Mouse (Mus musculus) intestine, embryonic 16.5 days (tissue): ENCODE results near the gene Ube2g2. TPM values are rescaled to one million over a fixed set of nuclear protein-coding genes. Genes with fewer than 3 reads are reported as not detected.

Experiments used
- ATAC-seq: fragments of 200-750 bp; cut with Nextera tagmentation; 2 replicates; pipeline ENCODE4 v1.8.0; 2017; ENCODE audit warnings: moderate TSS enrichment, moderate library complexity
- H3K27ac ChIP-seq: fragments of 300-500 bp; sonication (generic); 2 replicates; pipeline ENCODE4 v1.5.1; 2014; ENCODE audit warnings: mild to moderate bottlenecking, low read length
- H3K27me3 ChIP-seq: fragments of 300-500 bp; sonication (generic); replicated peaks from 2 replicates; pipeline ENCODE4 v1.6.1; 2014; ENCODE audit warnings: low read length, control low read depth, mixed read lengths; ENCODE audit not compliant: control insufficient read depth, insufficient read depth
- H3K36me3 ChIP-seq: fragments of 300-500 bp; sonication (generic); 2 replicates; pipeline ENCODE4 v1.6.1; 2014; ENCODE audit warnings: low read length, control low read depth; ENCODE audit not compliant: control insufficient read depth, insufficient read depth
- H3K4me1 ChIP-seq: fragments of 300-500 bp; sonication (generic); 2 replicates; pipeline ENCODE4 v1.6.1; 2014; ENCODE audit warnings: low read length, control low read depth, mixed read lengths; ENCODE audit not compliant: control insufficient read depth, insufficient read depth
- H3K4me2 ChIP-seq: fragments of 300-500 bp; sonication (generic); 2 replicates; pipeline ENCODE4 v1.6.1; 2014; ENCODE audit warnings: low read depth, low read length, control low read depth
- H3K4me3 ChIP-seq: fragments of 300-500 bp; sonication (generic); 2 replicates; pipeline ENCODE4 v1.5.1; 2014; ENCODE audit warnings: mild to moderate bottlenecking, low read length
- H3K9ac ChIP-seq: fragments of 300-500 bp; sonication (generic); 2 replicates; pipeline ENCODE4 v1.6.1; 2014; ENCODE audit warnings: low read depth, low read length
- H3K9me3 ChIP-seq: fragments of 300-500 bp; sonication (generic); 2 replicates; pipeline ENCODE4 v1.6.1; 2016; ENCODE audit warnings: low read length, control low read depth; ENCODE audit not compliant: control insufficient read depth
- WGBS: fragments of 180-500 bp; shearing (Covaris S2); extraction: QIAGEN DNeasy Blood & Tissue Kit; methylation state at CpG from one replicate; pipeline ENCODE4 v1.1.7; 2014; 5-methylcytosine and 5-hydroxymethylcytosine counted together
- polyA plus RNA-seq: library from polyadenylated mRNA; unstranded; fragments of >200 nt; fragmentation: Nextera tagmentation; extraction: Ambion mirVana; gene quantifications from 2 replicates; pipeline ENCODE4 v1.2.1, GENCODE M21; 2015

Gene Ube2g2
- polyA plus RNA-seq, 1 experiment from 2014 or later, result 68.6 TPM

DNA sequence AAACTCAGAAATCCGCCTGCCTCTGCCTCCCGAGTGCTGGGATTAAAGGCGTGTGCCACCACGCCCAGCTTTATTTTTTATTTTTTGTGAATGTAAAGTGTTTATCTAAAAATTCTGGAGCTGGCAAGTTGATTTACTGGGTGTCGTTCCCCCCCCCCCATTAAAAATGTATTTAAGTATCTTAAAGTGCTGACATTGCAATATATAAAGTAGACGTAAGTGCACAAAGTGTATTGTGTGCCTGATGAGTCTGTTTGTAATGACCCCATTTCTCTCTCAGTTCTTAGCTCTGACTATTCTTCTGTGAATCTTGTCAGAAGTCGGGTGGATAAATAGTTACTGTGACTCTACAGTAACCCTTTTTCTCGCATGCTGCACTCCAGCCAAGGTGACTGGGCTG, 6.4 kb upstream of the Ube2g2 start:
- Histone ChIP-seq H3K4me2 (no peak overlapping the region), H3K27ac (no peak overlapping the region), H3K9ac (no peak overlapping the region), H3K4me1 (peaks cover 11% of the 10 kb centered on the region), H3K36me3 (peaks cover 23% of the 10 kb centered on the region), H3K27me3 (no peaks in the 10 kb centered on the region), H3K9me3 (no peaks in the 10 kb centered on the region), H3K4me3 (no peak overlapping the region)
- WGBS, result 92% methylated on average over 8 of the region's 8 CpGs
- ATAC-seq, result no peak

GRCm38 (mm10) chr10:77616166-77616565, 5.9 kb upstream of the Ube2g2 start:
- no peak overlapping the region for H3K4me3 ChIP-seq
- peaks cover 11% of the 10 kb centered on the region for H3K4me1 ChIP-seq
- H3K4me2 ChIP-seq, result no peak overlapping the region
- no peak for ATAC-seq
- H3K9ac ChIP-seq, result no peak overlapping the region
- 92% methylated on average over 9 of the region's 9 CpGs for WGBS
- no peak overlapping the region for H3K27ac ChIP-seq
- no peaks in the 10 kb centered on the region for H3K27me3 ChIP-seq
- no peaks in the 10 kb centered on the region for H3K9me3 ChIP-seq
- H3K36me3 ChIP-seq, result peaks cover 19% of the 10 kb centered on the region

GRCm38 (mm10) chr10:77616926-77617325, 5.1 kb upstream of the Ube2g2 start:
- H3K36me3 ChIP-seq, result peaks cover 19% of the 10 kb centered on the region

GRCm38 (mm10) chr10:77621546-77621945, 529 bp upstream of the Ube2g2 start:
- Histone ChIP-seq H3K36me3 (peaks cover 7% of the 10 kb centered on the region; the same call in 1 of the 2 replicates), H3K4me2 (peak overlapping the region; percentile 64), H3K27me3 (no peaks in the 10 kb centered on the region), H3K4me1 (peaks cover 18% of the 10 kb centered on the region), H3K27ac (peak overlapping the region; percentile 91), H3K4me3 (peak overlapping the region; percentile 99), H3K9me3 (no peaks in the 10 kb centered on the region), H3K9ac (peak overlapping the region; percentile 97)
- 77% methylated on average over 8 of the region's 8 CpGs for WGBS
- no peak for ATAC-seq

More at GRCm38 (mm10) chr10:77616926-77617325, 5.1 kb upstream of the Ube2g2 start:
- H3K9me3 ChIP-seq, result no peaks in the 10 kb centered on the region
- H3K27ac ChIP-seq, result no peak overlapping the region
- H3K4me3 ChIP-seq, result no peak overlapping the region
- ATAC-seq, result no peak
- WGBS, result 94% methylated on average over 7 of the region's 7 CpGs
- H3K4me2 ChIP-seq, result no peak overlapping the region
- H3K9ac ChIP-seq, result no peak overlapping the region
- H3K27me3 ChIP-seq, result no peaks in the 10 kb centered on the region
- peaks cover 11% of the 10 kb centered on the region for H3K4me1 ChIP-seq

GRCm38 (mm10) chr10:77623069-77623492, 1.0 kb downstream of the Ube2g2 start:
- peak overlapping the region; percentile 97 for H3K9ac ChIP-seq
- no peaks in the 10 kb centered on the region for H3K9me3 ChIP-seq
- H3K4me2 ChIP-seq, result peak overlapping the region; percentile 64
- peaks cover 19% of the 10 kb centered on the region for H3K4me1 ChIP-seq
- H3K27me3 ChIP-seq, result no peaks in the 10 kb centered on the region
- WGBS, result 8% methylated on average over 8 of the region's 8 CpGs
- no peaks in the 10 kb centered on the region for H3K36me3 ChIP-seq
- H3K4me3 ChIP-seq, result peak overlapping the region; percentile 99
- no peak; the same call in 1 of the 2 replicates for ATAC-seq
- H3K27ac ChIP-seq, result peak overlapping the region; percentile 91

- Histone ChIP-seq H3K27ac (no peak overlapping the region), H3K4me3 (peak overlapping the region; percentile 99), H3K4me1 (peaks cover 19% of the 10 kb centered on the region), H3K9ac (peak overlapping the region; percentile 97; the same call in 1 of the 2 replicates), H3K4me2 (peak overlapping the region; percentile 64), H3K36me3 (no peaks in the 10 kb centered on the region), H3K9me3 (no peaks in the 10 kb centered on the region), H3K27me3 (no peaks in the 10 kb centered on the region)
- WGBS, result 84% methylated on average over 10 of the region's 10 CpGs
- ATAC-seq, result no peak
These were observed 1.7 kb downstream of the Ube2g2 start for GRCm38 (mm10) chr10:77623639-77624400.

DNA sequence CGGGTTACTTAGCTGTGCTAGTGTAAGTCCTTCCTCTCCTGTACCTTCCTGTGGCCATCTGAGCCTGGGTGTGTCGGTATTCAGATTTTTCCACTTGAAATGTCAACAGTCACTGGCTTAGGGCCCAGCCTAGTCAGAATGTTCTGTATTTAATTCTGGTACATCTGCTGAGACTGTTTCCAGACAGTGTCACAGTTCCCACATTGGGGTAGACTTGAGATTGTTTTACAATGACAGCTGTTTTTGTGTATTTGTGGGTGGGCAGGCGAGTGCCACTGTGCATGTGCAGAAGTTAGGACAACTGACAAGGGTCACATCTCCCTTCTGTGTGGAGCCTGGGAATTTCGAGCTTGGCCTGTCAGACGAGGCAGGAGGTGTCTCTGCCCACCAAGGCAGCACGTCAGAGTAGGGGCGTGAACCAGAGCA, 2.5 kb downstream of the Ube2g2 start:
- no peak for ATAC-seq
- 50% methylated on average over 7 of the region's 7 CpGs for WGBS
- Histone ChIP-seq H3K4me1 (peaks cover 19% of the 10 kb centered on the region), H3K4me2 (no peak overlapping the region), H3K36me3 (no peaks in the 10 kb centered on the region), H3K9ac (peak overlapping the region; percentile 35; the same call in 1 of the 2 replicates), H3K27ac (no peak overlapping the region), H3K9me3 (no peaks in the 10 kb centered on the region), H3K27me3 (no peaks in the 10 kb centered on the region), H3K4me3 (no peak overlapping the region)

DNA sequence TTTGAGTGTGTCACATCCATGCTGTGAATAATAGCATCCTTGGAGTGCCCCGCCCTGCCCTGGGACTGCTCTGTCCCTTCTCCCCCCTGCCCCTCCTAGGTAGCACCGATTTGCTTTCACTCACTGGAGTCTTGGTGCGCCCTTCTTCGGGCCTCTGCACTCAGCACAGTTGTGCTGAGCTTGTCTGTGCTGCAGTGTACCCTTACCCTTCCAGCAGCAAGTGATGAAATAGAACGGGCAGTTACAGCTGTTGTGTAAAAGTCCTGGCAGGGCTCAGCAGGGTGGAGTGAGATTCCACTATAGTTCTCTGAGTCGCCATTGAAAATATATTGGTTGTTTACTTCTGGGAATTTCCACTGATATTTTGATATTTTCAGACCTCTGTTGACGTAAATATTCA, 4.0 kb downstream of the Ube2g2 start:
- no peaks in the 10 kb centered on the region for H3K9me3 ChIP-seq
- no peak overlapping the region for H3K4me3 ChIP-seq
- peaks cover 24% of the 10 kb centered on the region for H3K4me1 ChIP-seq
- H3K9ac ChIP-seq, result no peak overlapping the region
- H3K36me3 ChIP-seq, result no peaks in the 10 kb centered on the region
- no peak overlapping the region for H3K4me2 ChIP-seq
- ATAC-seq, result no peak
- no peak overlapping the region for H3K27ac ChIP-seq
- no peaks in the 10 kb centered on the region for H3K27me3 ChIP-seq
- WGBS, result 74% methylated on average over 7 of the region's 7 CpGs

GRCm38 (mm10) chr10:77626591-77626990, 4.5 kb downstream of the Ube2g2 start:
- no peak overlapping the region for H3K4me2 ChIP-seq
- peaks cover 24% of the 10 kb centered on the region for H3K4me1 ChIP-seq
- no peak overlapping the region for H3K27ac ChIP-seq
- no peak overlapping the region for H3K9ac ChIP-seq
- no peak overlapping the region for H3K4me3 ChIP-seq
- H3K27me3 ChIP-seq, result no peaks in the 10 kb centered on the region
- H3K9me3 ChIP-seq, result no peaks in the 10 kb centered on the region
- 68% methylated on average over 7 of the region's 7 CpGs for WGBS
- no peaks in the 10 kb centered on the region for H3K36me3 ChIP-seq
- ATAC-seq, result no peak
